Mouse (Mus musculus) gastrocnemius, adult 8-10 months (tissue): ENCODE data around the gene Mlf2. TPM values are rescaled to one million over a fixed set of nuclear protein-coding genes. Genes with fewer than 3 reads are reported as not detected.
A peak's percentile ranks its signal among the peaks of the same experiment; 100 is the strongest.

Source experiments
- DNase-seq, 2 experiments: peaks; one replicate each; pipeline ENCODE4 v3.0.0; 2022; ENCODE audit warnings: low spot score in 2 of 2
- total RNA-seq, 4 experiments: library from RNA; stranded (reverse); gene quantifications; 2 replicates each; pipeline ENCODE4 v1.2.4; 2022

The Mlf2 gene
- total RNA-seq, 4 experiments from 2014 or later, result 192 to 219 (median 202) TPM

DNA sequence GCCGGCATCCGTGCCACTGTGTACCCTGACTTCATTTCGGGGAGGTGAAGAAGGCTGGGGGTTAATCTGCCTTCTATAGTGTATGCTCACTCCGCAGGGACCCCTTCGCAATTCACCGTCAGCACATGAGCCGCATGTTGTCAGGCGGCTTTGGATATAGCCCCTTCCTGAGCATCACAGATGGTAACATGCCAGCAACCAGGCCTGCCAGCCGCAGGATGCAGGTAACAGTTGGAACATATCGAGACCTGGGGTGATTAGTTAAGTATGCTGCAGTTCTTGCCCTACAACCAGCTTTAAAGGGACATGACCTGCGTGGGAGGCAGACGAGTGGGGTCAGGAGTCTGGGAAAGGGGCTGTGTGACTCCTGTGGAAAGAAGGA is 1.1 kb downstream of the Mlf2 start:
- no peak for DNase-seq

DNA sequence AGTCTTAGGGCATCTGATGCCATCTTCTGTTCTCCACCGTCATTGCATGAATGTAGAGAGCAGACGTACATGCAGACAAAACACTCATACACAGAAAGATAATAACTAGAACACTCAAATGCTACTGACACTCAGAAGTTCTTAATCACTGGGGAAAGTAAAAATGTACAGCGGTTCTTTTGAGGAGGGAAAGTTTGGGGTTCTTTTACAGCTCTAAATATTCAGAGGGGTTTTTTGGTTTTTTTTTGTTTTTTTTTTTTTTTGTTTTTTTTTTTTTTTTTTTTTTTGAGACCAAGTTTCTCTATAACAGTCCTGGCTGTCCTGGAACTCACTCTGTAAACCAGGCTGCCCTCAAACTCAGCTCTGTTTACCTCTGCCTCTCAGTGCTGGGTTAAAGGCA is 1.9 kb downstream of the Mlf2 start:
- DNase-seq, result no peak

DNA sequence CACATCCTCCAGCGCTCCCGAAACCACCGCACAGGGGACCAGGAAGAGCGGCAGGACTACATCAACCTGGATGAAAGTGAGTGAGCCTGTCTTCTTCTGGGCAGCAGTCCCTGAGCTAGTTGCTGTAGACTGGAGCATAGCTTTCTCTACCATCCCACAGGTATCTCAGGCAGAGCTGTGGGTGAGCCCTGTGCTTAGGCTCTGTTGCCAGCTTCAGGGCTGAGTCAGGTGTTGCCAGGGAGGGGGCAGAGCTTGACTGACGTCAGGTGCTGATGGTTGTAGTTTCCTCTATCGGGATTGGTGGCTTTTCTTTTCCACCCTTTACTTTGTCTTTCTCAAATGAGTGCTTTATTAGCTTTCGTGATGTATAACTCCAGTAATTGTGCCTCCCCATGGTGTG is 3.5 kb downstream of the Mlf2 start:
- DNase-seq, result no peak

DNA sequence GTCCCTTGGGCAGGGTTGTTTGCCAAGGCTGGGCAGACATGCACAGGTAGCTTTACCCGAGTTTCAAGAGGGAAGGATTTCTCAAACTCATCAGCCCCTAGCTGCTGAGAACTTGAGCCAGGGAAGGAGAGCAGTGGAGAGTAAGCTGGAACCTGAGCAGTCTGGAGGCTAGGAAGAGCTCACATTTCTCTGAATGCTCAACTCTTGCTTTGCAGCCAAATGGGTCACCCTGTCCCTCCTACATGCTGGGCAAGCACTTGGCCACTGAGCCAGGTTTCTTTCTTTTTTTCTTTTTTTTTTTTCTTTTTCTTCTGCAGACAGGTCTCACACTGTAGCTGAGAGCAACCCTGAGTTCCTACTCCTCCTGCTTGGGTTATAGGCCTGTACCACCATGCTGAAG is 5.5 kb downstream of the Mlf2 start:
- no peak for DNase-seq

DNA sequence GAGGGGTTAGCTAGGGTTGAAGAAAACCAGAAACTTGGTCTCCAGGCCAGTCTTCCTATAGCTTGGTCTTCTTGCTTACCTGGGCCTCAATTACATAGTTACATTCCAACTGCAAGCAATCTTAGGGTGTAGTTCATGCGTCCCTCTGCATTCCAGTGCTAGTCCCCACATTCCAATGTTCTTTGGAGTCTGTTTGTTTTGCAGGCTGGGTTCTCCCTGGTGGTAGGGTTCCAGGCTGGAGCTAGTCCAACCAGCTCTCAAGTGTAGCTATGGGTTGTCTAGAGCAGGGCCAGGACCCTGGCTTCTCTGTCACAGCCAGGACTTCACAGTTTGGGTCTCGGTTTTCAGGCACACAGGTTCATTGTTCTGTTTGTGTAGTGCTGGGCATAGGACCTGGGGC is 6.3 kb downstream of the Mlf2 start:
- no peak for DNase-seq

DNA sequence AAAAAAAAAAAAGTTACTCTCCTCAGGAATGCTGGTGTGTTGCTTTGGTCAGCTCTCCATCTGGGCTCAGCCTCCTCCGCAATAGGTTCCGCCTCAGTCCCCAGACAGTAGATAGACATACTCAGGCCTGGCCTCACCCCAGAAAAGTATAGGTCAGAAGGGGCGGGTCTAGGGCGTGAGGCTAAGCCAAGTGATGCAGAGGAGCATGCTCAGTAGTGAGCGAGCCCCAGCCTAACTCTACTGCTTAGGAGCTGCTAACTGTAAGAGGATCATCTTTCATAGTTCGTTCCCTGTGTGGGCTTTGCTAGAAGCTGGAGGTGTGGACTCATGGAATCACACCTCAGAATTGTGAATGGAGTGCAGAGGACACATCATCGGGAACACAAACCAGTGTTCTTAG is 7.4 kb downstream of the Mlf2 start:
- no peak for DNase-seq

DNA sequence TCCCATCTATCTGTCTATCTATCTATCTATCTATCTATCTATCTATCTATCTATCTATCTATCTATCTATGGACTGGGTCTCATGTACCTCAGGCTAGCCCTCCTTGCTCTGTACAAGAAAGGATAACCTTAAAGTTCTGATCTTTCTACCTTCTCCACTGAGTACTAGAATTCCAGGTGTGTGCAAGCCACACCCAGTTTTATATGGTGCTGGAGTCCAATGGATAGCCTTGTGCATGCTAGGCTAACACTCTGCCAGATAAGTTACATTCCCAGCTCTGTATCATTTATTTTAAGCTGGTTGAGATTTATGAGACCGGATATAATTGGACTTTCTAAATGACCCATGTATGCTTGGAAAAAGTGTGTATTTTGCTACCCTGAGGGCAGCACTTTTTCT is 10.5 kb downstream of the Mlf2 start:
- DNase-seq, result no peak

DNA sequence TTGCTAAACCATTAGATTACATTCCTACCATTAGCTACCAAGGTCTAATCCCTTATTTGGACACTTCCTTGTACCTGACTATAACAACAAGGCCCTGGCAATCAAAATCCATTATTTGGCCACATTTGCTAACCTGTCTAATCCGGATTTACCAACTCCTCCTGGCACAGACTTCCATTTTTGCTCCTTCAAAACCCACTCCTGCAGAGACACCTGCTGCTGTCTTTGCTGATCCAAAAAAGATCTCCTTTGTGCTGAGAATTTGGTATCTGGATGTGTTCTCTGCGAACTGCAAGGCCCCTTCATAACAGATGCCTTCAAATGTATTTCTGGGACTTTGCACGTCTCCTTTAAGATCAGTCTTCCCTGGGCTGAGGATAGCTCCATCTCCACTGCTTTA is 12.3 kb downstream of the Mlf2 start:
- DNase-seq, result no peak

DNA sequence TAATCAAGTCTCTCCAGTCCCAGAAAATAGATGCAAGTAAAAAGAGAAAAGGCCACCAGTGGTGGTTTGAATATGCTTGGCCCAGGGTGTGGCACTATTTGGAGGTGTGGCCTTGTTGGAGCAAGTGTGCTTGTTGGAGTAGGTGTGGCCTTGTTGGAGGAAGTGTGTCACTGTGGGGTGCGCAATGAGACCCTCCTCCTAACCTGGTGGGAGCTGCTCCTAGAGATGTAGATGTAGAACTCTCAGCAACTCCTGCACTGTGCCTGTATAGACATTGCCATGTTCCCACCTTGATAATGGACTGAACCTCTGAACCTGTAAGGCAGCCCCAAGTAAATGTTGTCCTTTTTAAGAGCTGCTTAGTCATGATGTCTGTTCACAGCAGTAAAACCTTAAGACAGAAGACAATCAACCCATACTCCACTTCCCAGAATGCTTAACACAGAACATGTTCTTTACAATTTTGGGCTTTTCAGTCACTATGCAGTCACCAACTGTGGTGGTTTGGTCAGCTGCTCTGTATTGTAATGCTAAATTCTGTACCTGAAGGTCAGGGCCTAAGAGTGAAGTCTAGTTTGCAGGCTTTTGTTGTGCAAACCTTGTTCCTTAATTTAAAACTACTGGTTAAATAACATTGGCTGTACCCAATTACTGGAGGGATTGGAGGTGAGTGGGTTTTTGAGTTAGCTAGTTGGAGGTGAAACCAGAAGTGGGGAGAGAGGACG is 23.0 kb downstream of the Mlf2 start:
- no peak for DNase-seq

DNA sequence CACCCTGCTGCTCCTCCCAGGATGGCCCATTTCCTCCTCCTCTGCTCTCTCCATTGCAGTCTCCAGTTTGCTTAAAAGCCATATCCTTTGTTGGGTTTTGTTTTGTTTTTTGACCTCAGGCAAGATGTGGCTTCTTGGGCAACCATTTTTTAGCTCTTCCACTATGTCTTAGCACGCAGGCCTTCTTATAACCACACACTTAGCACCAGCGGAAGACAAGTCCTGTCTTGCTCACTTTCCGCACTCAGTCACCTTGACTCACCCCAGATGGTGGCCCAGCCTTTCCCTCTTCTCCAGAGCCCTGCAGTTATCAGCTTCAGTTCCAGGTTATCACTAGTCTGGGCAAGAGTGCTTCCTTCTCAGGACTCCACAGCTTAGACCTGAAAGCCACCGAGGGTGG is 24.0 kb downstream of the Mlf2 start:
- DNase-seq, result no peak

DNA sequence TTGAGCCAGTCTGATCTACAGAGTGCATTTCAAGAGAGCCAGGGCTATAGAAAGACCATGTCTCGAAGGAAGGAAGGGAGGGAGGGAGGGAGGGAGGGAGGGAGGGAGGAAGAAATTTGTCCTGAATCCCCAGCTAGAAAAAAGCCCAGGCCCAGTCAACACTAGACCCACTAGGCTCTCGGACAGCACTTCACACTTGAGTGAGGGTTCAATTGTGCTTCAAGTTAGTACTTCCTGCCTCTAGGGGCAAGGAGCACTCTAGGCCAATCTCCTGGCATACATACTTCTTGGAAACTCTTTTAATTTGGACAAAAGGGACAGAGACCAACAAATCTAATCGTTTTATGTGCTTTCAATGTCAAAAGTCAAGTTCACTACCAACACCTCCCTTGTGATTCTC is 26.9 kb downstream of the Mlf2 start:
- DNase-seq, result no peak

DNA sequence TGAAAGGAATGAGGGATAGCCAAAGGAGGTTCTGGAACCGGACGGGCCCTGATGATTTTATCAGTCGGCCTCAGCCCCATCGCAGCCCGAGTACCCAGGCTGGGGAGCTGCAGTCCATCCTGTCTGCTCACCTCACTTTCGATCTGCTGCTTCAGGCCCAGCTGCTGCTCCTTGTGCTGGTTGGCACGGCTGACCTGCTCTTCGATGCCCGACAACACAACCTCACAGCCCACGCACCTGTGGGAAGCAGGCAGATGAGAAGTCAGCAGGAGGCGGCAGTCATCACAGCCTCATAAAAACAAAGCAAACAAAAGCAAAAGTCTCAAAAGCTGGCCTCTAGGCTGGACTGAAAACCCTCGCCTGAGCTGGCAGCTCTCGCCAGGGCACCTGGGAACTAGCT is 28.8 kb downstream of the Mlf2 start:
- DNase-seq, result no peak

DNA sequence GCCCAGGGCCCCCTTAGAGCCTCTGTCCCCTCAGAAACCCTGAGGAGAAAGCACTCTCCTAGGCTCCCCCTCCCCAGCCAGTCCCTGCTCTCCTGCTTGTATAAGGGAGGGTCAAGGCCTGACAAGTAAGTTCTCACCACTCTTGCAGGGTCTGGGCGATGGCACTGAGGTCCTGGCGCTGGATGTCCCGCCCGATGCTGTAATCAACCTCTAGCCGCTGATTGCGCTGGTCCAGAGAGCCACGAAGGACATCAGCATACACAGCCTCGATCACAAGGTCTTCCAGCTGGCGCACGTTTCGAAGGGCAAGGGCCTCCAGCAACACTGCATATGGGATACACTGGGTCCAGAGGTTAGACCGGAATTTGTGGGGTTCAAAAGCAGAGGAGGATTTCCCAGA is 29.8 kb downstream of the Mlf2 start:
- no peak for DNase-seq

DNA sequence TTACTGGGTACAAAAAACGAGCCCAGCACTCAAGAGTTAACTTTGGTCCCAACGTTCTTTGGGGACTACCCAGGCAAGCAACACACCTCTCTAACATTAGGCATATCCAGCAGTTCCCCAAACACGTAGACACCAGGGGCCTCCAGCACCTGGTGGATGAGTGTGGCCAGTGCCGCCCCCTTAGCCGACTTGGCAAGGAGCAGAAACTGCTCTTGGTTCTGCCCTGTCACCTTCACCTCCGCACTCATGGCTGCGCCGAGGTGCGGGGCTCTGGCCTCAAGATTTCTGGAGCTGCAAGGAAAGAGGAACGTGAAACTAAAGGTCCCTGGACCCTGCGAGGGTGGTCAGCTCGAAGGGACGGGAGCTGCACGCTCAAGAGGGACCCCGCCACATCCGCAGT is 33.5 kb downstream of the Mlf2 start:
- DNase-seq, result peak in 1 of 2 experiments; percentile 5

DNA sequence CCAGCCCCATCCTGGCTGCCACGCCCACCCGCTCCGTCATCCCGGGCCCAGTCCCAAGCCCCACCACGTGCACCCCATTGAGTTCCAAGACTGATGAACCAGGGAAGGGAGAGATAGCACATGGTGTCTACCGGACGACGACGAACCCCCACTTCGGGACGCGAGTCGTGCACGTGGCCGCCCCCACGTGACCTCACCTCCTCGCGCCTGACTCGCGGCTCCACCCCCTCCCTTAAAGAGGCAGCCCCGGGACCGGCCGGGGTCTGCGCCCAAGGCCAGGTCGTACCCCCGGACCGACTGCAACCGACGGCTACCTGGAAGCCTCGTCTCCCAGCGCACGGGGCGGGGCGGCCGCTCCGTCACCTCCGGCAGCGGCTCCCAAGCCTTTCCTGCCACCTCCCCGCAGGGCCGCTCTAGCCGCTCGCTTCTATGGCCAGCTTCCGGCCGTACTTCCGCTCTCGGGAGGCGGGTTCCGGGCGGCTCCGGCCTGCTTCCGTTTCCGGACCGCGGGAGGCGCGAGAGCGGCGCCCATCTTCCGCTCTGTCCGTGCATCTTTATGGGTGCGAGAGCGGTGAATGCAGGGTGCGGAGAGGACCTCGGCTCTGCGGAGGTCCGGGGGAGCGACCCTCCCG is 34.0 kb downstream of the Mlf2 start, which contains the start of gene Cops7a:
Cops7a (minus strand) TSS at position 451 of the 632 bp plus-strand sequence.
- peak; percentile 91 to 93 for DNase-seq

DNA sequence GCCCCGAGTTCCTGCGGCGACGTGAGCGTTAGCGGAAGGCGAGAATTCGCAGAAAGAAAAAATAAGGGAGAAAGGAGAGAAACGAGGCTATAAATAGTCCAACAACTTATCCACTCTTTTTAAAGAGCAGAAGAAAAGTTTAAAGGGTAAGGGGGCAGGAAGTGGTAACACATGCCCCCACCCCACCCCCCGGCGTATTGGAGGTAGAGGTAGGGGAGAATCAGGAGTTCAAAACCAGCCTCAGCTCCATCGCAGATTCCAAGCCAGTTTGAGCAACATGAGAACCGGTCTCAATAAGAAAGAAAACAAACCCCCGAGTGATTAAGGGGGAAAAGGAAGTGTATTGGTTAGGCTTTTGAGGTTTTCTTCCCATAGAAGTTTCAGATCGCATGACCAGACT is 34.6 kb downstream of the Mlf2 start:
- no peak for DNase-seq

DNA sequence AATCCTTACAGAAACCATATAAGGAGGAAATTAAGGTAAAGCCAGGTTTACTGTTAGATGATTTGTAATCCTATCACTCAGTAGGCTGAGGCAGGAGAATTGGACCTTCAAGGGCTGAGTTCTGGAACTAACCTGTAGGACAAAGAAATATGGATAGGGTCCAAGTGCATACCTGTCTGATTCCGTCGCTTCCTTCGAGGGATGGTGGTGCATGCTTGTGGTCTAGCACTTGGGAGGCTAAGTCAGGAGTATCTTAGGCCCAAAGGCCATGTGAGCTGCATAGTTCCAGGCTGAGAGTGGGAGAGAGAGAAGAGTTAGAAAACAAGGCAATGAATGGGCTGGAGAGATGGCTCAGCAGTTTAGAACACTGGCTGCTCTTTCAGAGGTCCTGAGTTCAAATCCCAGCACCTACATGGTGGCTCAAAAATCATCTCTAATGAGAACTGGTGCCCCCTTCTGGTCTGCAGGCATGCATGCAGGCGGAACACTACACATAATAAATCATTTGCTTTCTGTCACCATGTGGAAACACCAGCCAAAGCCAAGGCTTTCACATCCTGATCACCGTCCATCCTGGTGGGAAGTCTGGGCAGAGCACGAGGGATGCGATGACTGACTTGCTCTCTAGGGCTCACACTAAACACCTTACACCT is 35.4 kb downstream of the Mlf2 start:
- no peak for DNase-seq

DNA sequence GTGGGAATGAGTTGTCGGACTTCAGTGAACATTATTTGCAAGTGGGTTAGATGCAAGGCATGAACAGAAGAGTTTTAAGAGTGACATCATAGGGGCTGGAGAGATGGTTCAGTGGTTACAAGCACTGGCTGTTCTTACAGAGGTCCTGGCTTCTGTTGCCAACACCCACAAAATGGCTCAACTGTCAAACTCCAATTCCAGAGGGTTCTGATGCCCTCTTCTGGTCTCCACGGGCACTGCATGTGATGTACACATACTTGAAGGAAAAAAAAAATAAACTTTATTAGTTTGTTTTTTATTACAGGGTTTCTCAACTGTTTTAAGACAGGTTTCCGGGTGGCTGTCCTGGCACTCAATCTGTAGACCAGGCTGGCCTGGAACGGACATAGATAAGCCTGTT is 36.6 kb downstream of the Mlf2 start:
- DNase-seq, result peak; percentile 7 to 15

Other genes with a start within 250 kb of the Mlf2 start
- 10 to 100 TPM; 62.1 to 74.4 (median 66.1) TPM for gene Emg1, start 219.2 kb upstream of the Mlf2 start, total RNA-seq
- 100 to 1,000 TPM; 140 to 157 (median 153) TPM for gene Phb2, start 219.1 kb upstream of the Mlf2 start, total RNA-seq
- 1 to 10 TPM in 3 of 4 experiments, under 1 TPM in 1; 0.80 to 2.0 (median 1.2) TPM for gene Ptpn6, start 192.7 kb upstream of the Mlf2 start, total RNA-seq
- gene Grcc10, start 190.0 kb upstream of the Mlf2 start, total RNA-seq, result 100 to 1,000 TPM; 146 to 173 (median 164) TPM
- gene Gm45234, start 175.4 kb upstream of the Mlf2 start, total RNA-seq, result not detected
- gene Atn1, start 174.9 kb upstream of the Mlf2 start, total RNA-seq, result 10 to 100 TPM; 41.9 to 59.4 (median 49.2) TPM
- 1 to 10 TPM in 3 of 4 experiments, under 1 TPM in 1; 0.75 to 1.4 (median 1.1) TPM for gene Eno2, start 161.7 kb upstream of the Mlf2 start, total RNA-seq
- gene Lrrc23, start 151.7 kb upstream of the Mlf2 start, total RNA-seq, result not detected
- gene Spsb2, start 122.7 kb upstream of the Mlf2 start, total RNA-seq, result 1 to 10 TPM; 1.9 to 4.1 (median 2.9) TPM
- 1,000 to 10,000 TPM; 2,418 to 2,798 (median 2,572) TPM for gene Tpi1, start 117.1 kb upstream of the Mlf2 start, total RNA-seq
- 10 to 100 TPM; 44.3 to 48.1 (median 45.2) TPM for gene Usp5, start 101.9 kb upstream of the Mlf2 start, total RNA-seq
- under 1 TPM; 0.31 to 0.51 (median 0.37) TPM for gene Cdca3, start 101.8 kb upstream of the Mlf2 start, total RNA-seq
- 1 to 10 TPM in 2 of 4 experiments, under 1 TPM in 2; 0.70 to 1.1 (median 1.0) TPM for gene Gnb3, start 91.1 kb upstream of the Mlf2 start, total RNA-seq
- 1 to 10 TPM; 2.0 to 4.5 (median 3.3) TPM for gene P3h3, start 73.6 kb upstream of the Mlf2 start, total RNA-seq
- not detected for gene Gpr162, start 67.4 kb upstream of the Mlf2 start, total RNA-seq
- under 1 TPM in 1 of 4 experiments, not detected in 3; 0.11 TPM for gene Cd4, start 43.2 kb upstream of the Mlf2 start, total RNA-seq
- under 1 TPM in 1 of 4 experiments, not detected in 3; 0.31 TPM for gene Lag3, start 19.7 kb upstream of the Mlf2 start, total RNA-seq
- gene Ptms, start 11.3 kb upstream of the Mlf2 start, total RNA-seq, result 10 to 100 TPM; 64.6 to 83.2 (median 76.8) TPM
- 100 to 1,000 TPM; 122 to 142 (median 131) TPM for gene Cops7a, start 34.2 kb downstream of the Mlf2 start, total RNA-seq
- under 1 TPM in 3 of 4 experiments, not detected in 1; 0.19 to 0.70 (median 0.36) TPM for gene Pianp, start 65.3 kb downstream of the Mlf2 start, total RNA-seq
- gene Zfp384, start 77.8 kb downstream of the Mlf2 start, total RNA-seq, result 10 to 100 TPM; 24.3 to 29.7 (median 27.4) TPM
- 10 to 100 TPM; 19.8 to 22.3 (median 20.7) TPM for gene Ing4, start 108.4 kb downstream of the Mlf2 start, total RNA-seq
- gene Acrbp, start 118.3 kb downstream of the Mlf2 start, total RNA-seq, result 1 to 10 TPM in 3 of 4 experiments, under 1 TPM in 1; 0.97 to 2.5 (median 1.5) TPM
- gene Lpar5, start 136.5 kb downstream of the Mlf2 start, total RNA-seq, result under 1 TPM in 1 of 4 experiments, not detected in 3; 0.20 TPM
- gene Chd4, start 164.6 kb downstream of the Mlf2 start, total RNA-seq, result 10 to 100 TPM; 72.6 to 77.3 (median 74.3) TPM
- 10 to 100 TPM; 16.3 to 21.1 (median 19.0) TPM for gene Nop2, start 200.5 kb downstream of the Mlf2 start, total RNA-seq
- gene Iffo1, start 213.9 kb downstream of the Mlf2 start, total RNA-seq, result 1 to 10 TPM; 6.6 to 8.9 (median 7.5) TPM
- gene Gapdh, start 235.1 kb downstream of the Mlf2 start, total RNA-seq, result over 10,000 TPM; 10,104 to 14,130 (median 11,228) TPM